In the genomic region with DNA sequence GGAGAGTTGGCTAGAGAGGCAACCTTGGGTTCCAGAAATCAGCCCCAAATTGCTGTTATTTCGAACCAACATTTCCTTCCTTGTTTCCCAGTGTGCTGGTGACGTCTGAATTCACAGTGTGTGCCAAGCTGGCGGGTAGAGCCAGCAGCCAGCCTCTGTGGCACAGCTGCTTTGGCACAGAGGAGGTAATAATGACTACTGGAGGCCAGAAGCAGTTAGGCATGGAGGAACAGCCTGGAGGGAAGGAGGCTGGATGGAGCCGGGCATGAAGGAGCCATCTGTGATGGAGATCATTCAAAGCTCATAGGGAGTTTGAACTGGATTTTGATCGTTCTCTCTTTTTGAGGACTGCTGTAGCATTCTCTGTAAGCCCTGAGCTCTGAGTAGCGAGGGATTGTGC, we compare ENCODE assay signal across 29 mouse cellular contexts. TPM values are rescaled to one million over a fixed set of nuclear protein-coding genes. Genes with fewer than 3 reads are reported as not detected.
DNase-seq lines count a peak whose midpoint lies in the region; ATAC-seq and TF ChIP-seq lines count a peak whose summit lies in the region.
"Had no signal": no experiment of that assay in that cellular context is flagged by ENCODE, and none has a peak within 500 bp of the region (broad histone marks: within the 10 kb centered on the region; RNA-seq: fewer than 3 reads in every experiment).

No protein-coding gene starts in this region.

- no peak overlapping the region for H3K4me2 ChIP-seq in forebrain, postnatal 0 days (ENCODE audit: low read depth)
- H3K4me2 ChIP-seq in forebrain, embryonic 12.5 days: no peak overlapping the region
- no peak overlapping the region for H3K4me2 ChIP-seq in hindbrain, embryonic 14.5 days (replicated peaks)
- no peak overlapping the region for H3K4me2 ChIP-seq in neural tube, embryonic 14.5 days (ENCODE audit: low read depth, low read length)
- H3K4me2 ChIP-seq: embryonic facial prominence, embryonic 12.5 days; heart, embryonic 15.5 days; kidney, embryonic 15.5 days; limb, embryonic 13.5 days; liver, embryonic 11.5 days; midbrain, embryonic 12.5 days had no signal

- H3K4me3 ChIP-seq in forebrain, postnatal 0 days (ENCODE audit: low read depth, low read length): no peak overlapping the region
- H3K4me3 ChIP-seq in forebrain, embryonic 12.5 days (replicated peaks): no peak overlapping the region
- no peak overlapping the region for H3K4me3 ChIP-seq in hindbrain, embryonic 14.5 days (replicated peaks; ENCODE audit: low read length)
- no peak overlapping the region for H3K4me3 ChIP-seq in hindbrain, embryonic 10.5 days
- H3K4me3 ChIP-seq in neural tube, embryonic 14.5 days (ENCODE audit: low read depth, low read length): no peak overlapping the region
- H3K4me3 ChIP-seq: embryonic facial prominence, embryonic 12.5 days; heart, embryonic 10.5 days; heart, embryonic 15.5 days; kidney, embryonic 15.5 days; limb, embryonic 13.5 days; megakaryocyte, embryonic 14.5 days; midbrain, embryonic 12.5 days had no signal

- WGBS in forebrain, postnatal 0 days: 67% methylated on average over 6 of the region's 6 CpGs
- 87% methylated on average over 6 of the region's 6 CpGs for WGBS in forebrain, embryonic 12.5 days
- 79% methylated on average over 6 of the region's 6 CpGs for WGBS in hindbrain, embryonic 14.5 days
- WGBS in hindbrain, embryonic 10.5 days: 89% methylated on average over 6 of the region's 6 CpGs
- 65% methylated on average over 6 of the region's 6 CpGs for WGBS in neural tube, embryonic 14.5 days

- no peak for TF ChIP-seq CTCF in forebrain, postnatal 0 days (IDR thresholded peaks at IDR 0.05; ENCODE audit: low read depth)
- no peak for TF ChIP-seq CTCF in brain, embryonic 14.5 days (IDR thresholded peaks at IDR 0.05; ENCODE audit: borderline replicate concordance, extremely low read depth, insufficient read depth, insufficient read length)

- H3K27ac ChIP-seq in forebrain, postnatal 0 days (ENCODE audit: low read depth, low read length): no peak overlapping the region
- no peak overlapping the region for H3K27ac ChIP-seq in forebrain, embryonic 12.5 days
- no peak overlapping the region for H3K27ac ChIP-seq in hindbrain, embryonic 14.5 days
- no peak overlapping the region for H3K27ac ChIP-seq in hindbrain, embryonic 10.5 days
- no peak overlapping the region for H3K27ac ChIP-seq in neural tube, embryonic 14.5 days (ENCODE audit: low read depth, low read length)
- H3K27ac ChIP-seq: embryonic facial prominence, embryonic 12.5 days; heart, embryonic 10.5 days; heart, embryonic 15.5 days; kidney, embryonic 15.5 days; limb, embryonic 13.5 days; midbrain, embryonic 12.5 days had no signal

- no peaks in the 10 kb centered on the region for H3K4me1 ChIP-seq in forebrain, postnatal 0 days (ENCODE audit: insufficient read depth)
- no peaks in the 10 kb centered on the region for H3K4me1 ChIP-seq in forebrain, embryonic 12.5 days
- no peaks in the 10 kb centered on the region for H3K4me1 ChIP-seq in hindbrain, embryonic 14.5 days (replicated peaks; ENCODE audit: control insufficient read depth, insufficient read depth, low read length)
- H3K4me1 ChIP-seq in hindbrain, embryonic 10.5 days (replicated peaks): 0 out of 2 replicates have a peak, but pooled peaks cover 4% of the 10 kb centered on the region
- H3K4me1 ChIP-seq in neural tube, embryonic 14.5 days (ENCODE audit: control insufficient read depth, insufficient read depth, low read length): no peaks in the 10 kb centered on the region
- H3K4me1 ChIP-seq: heart, embryonic 10.5 days; heart, embryonic 15.5 days; megakaryocyte, embryonic 14.5 days had no signal

- 0 out of 2 replicates have a peak, but pooled peaks cover 8% of the 10 kb centered on the region for H3K36me3 ChIP-seq in forebrain, postnatal 0 days (ENCODE audit: insufficient read depth)
- H3K36me3 ChIP-seq in forebrain, embryonic 12.5 days (replicated peaks): no peaks in the 10 kb centered on the region
- H3K36me3 ChIP-seq in hindbrain, embryonic 14.5 days (replicated peaks; ENCODE audit: control insufficient read depth, insufficient read depth): no peaks in the 10 kb centered on the region
- no peaks in the 10 kb centered on the region for H3K36me3 ChIP-seq in hindbrain, embryonic 10.5 days
- H3K36me3 ChIP-seq in neural tube, embryonic 14.5 days (ENCODE audit: control insufficient read depth, insufficient read depth, low read length): no peaks in the 10 kb centered on the region
- H3K36me3 ChIP-seq: embryonic facial prominence, embryonic 12.5 days; heart, embryonic 10.5 days; heart, embryonic 15.5 days; kidney, embryonic 15.5 days; limb, embryonic 13.5 days had no signal

- TF ChIP-seq POLR2A in brain, embryonic 14.5 days (IDR thresholded peaks at IDR 0.05; ENCODE audit: borderline replicate concordance, extremely low read depth, insufficient read depth, insufficient read length, poor library complexity, severe bottlenecking): no peak

- no peak overlapping the region for H3K9ac ChIP-seq in forebrain, postnatal 0 days
- H3K9ac ChIP-seq in forebrain, embryonic 12.5 days: no peak overlapping the region
- H3K9ac ChIP-seq in hindbrain, embryonic 14.5 days: no peak overlapping the region
- no peak overlapping the region for H3K9ac ChIP-seq in neural tube, embryonic 14.5 days (replicated peaks; ENCODE audit: low read depth, low read length)
- H3K9ac ChIP-seq: embryonic facial prominence, embryonic 12.5 days; heart, embryonic 15.5 days; kidney, embryonic 15.5 days; limb, embryonic 13.5 days; midbrain, embryonic 12.5 days had no signal

- peak; percentile 69 for ATAC-seq in forebrain, postnatal 0 days
- no peak for ATAC-seq in forebrain, embryonic 12.5 days (ENCODE audit: low FRiP score)
- ATAC-seq in hindbrain, embryonic 14.5 days (ENCODE audit: low FRiP score): 0 out of 2 replicates have a peak, but pooled peaks have one; percentile 57
- peak; percentile 88; the same call in 1 of the 2 replicates for ATAC-seq in neural tube, embryonic 14.5 days (ENCODE audit: low read depth)
- ATAC-seq: CD4-positive, CD25-positive, alpha-beta regulatory T cell, adult 4 months; inflammation-experienced regulatory T-cells, adult 6 months had no signal

- no peaks in the 10 kb centered on the region for H3K9me3 ChIP-seq in forebrain, postnatal 0 days (ENCODE audit: low read length)
- H3K9me3 ChIP-seq in forebrain, embryonic 12.5 days: no peaks in the 10 kb centered on the region
- no peaks in the 10 kb centered on the region for H3K9me3 ChIP-seq in hindbrain, embryonic 14.5 days (ENCODE audit: control insufficient read depth, low read length)
- no peaks in the 10 kb centered on the region for H3K9me3 ChIP-seq in hindbrain, embryonic 10.5 days
- no peaks in the 10 kb centered on the region for H3K9me3 ChIP-seq in neural tube, embryonic 14.5 days (ENCODE audit: control insufficient read depth, low read length)
- H3K9me3 ChIP-seq: embryonic facial prominence, embryonic 12.5 days; heart, embryonic 10.5 days; heart, embryonic 15.5 days; kidney, embryonic 15.5 days; limb, embryonic 13.5 days; midbrain, embryonic 12.5 days had no signal

- no peak for DNase-seq in forebrain, postnatal 0 days
- no peak for DNase-seq in hindbrain, embryonic 14.5 days (ENCODE audit: low spot score)
- no peak for DNase-seq in hindbrain, embryonic 10.5 days (ENCODE audit: low spot score)
- peak; percentile 29 for DNase-seq in brain, embryonic 14.5 days (ENCODE audit: low read depth)
- DNase-seq in right cerebral cortex, adult 18-20 months: no peak
- DNase-seq: adrenal gland, postnatal 14 days; cerebellum, adult 2 months; cerebellum, postnatal 36 days; embryo, embryonic 11 days; gastrocnemius, postnatal 14 days; kidney, adult 11 months; lung, postnatal 4 days; thymus, adult 2 months; thymus, postnatal 36 days had no signal

- no peaks in the 10 kb centered on the region for H3K27me3 ChIP-seq in forebrain, postnatal 0 days (ENCODE audit: insufficient read depth, low read length)
- H3K27me3 ChIP-seq in forebrain, embryonic 12.5 days: no peaks in the 10 kb centered on the region
- H3K27me3 ChIP-seq in hindbrain, embryonic 14.5 days (ENCODE audit: control insufficient read depth, insufficient read depth, low read length): no peaks in the 10 kb centered on the region
- no peaks in the 10 kb centered on the region for H3K27me3 ChIP-seq in hindbrain, embryonic 10.5 days (ENCODE audit: insufficient read depth, poor library complexity, severe bottlenecking)
- no peaks in the 10 kb centered on the region for H3K27me3 ChIP-seq in neural tube, embryonic 14.5 days (ENCODE audit: control insufficient read depth, insufficient read depth, low read length)
- H3K27me3 ChIP-seq: embryonic facial prominence, embryonic 12.5 days; heart, embryonic 15.5 days; kidney, embryonic 15.5 days; limb, embryonic 13.5 days; megakaryocyte, embryonic 14.5 days; midbrain, embryonic 12.5 days had no signal

RNA-seq across cellular contexts. Expression of a gene that starts 12.7 kb away (rescaled TPM):
- 25.7 and 26.6 TPM in 2 replicates for total RNA-seq in forebrain, postnatal 0 days (2014; rRNA removed)
- 53.9 and 80.1 TPM in 2 replicates for polyA plus RNA-seq in forebrain, postnatal 0 days (2015; fragmentation: Nextera tagmentation; extraction: Ambion mirVana)
- polyA plus RNA-seq in forebrain, embryonic 12.5 days (2016; fragmentation: Nextera tagmentation; extraction: Ambion mirVana): 12.1 and 14.2 TPM in 2 replicates
- 61.8 and 75.1 TPM in 2 replicates for polyA plus RNA-seq in hindbrain, embryonic 14.5 days (2014; fragmentation: Nextera tagmentation; extraction: Ambion mirVana)
- polyA plus RNA-seq in hindbrain, embryonic 10.5 days (2016; fragmentation: Nextera tagmentation; extraction: Ambion mirVana): 11.2 and 19.3 TPM in 2 replicates
- 21.8 and 31.3 TPM in 2 replicates for polyA plus RNA-seq in brain, embryonic 14.5 days (2012; rRNA removed)
- 50.5 and 63.1 TPM in 2 replicates for polyA plus RNA-seq in neural tube, embryonic 14.5 days (2014; fragmentation: Nextera tagmentation; extraction: Ambion mirVana)
- total RNA-seq: gastrocnemius, postnatal 14 days; granulocyte monocyte progenitor cell, adult 5-6 weeks; heart, postnatal 25 days had no signal
- polyA plus RNA-seq: CD4-positive, CD25-positive, alpha-beta regulatory T cell, adult 4 months; inflammation-experienced regulatory T-cells, adult 6 months; liver, embryonic 16.5 days; thymus, adult 2 months had no signal
